Mouse (Mus musculus) regulatory T cell (primary cell): ENCODE data around the gene Zfp951.
"Not testable (repeated sequence)": the region's sequence is repeated elsewhere in the genome, so short reads cannot be mapped to it uniquely, and the experiment has no call there.

Experiments
- in situ Hi-C: fragments of 300-600 bp; cut with MboI, MseI; formaldehyde crosslinking; loops from one replicate; pipeline ENCODE4 v1.15.1; 2025; ENCODE audit warnings: high pct_unique_total_duplicates

The Zfp951 gene

GRCm38 (mm10) chr5:104859962-104860525 lies at the start of gene Zfp951:
Gene Zfp951 (minus strand): TSS chr5:104860070.
- in situ Hi-C loops: not testable (repeated sequence)

GRCm38 (mm10) chr5:104906556-104906955 lies 46.7 kb upstream of the Zfp951 start:
- in situ Hi-C loops: not testable (repeated sequence)

DNA sequence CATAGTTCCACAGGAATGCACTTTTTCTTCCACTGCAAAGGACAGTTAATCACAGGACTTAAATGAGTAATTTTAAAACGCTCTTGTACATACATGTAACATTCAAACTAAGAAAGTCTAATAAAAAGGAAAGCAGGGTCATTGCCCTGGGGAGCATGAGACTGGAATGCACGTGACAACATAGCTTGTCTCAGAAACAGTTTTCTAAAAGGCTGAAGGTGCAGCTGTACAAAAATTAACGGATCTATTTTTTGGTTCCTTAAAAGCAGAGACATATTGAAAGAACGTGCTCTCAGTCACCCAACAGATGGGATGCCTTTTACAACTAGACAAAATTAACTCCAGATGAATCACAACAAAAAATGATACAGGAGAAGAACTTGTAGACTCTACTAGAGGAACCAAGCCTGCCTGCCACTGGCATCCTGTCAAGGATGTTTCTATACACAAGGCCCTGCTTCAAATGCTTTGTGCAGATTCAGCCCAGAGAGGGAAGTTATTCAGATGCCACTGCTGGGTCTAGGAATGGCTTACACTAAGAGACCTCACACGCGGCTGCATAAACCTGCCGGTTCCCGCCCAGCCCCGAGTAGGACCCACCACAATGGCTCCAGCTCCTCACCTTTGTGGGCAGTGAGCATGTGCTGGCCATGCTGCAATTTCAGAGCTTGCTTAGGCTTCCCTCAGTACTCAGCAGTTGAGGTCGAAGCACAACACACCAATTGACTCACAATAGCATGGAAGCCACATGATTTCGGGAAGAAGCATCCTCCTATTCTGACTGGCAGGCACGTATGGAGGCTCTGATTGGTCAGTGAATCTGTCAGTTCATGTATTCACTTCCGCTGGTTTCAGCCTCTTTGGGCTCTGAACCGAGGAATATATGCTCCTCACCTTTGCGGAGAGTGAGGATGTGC lies 567 bp downstream of the Zfp951 start:
- in situ Hi-C loops: not testable (repeated sequence)

DNA sequence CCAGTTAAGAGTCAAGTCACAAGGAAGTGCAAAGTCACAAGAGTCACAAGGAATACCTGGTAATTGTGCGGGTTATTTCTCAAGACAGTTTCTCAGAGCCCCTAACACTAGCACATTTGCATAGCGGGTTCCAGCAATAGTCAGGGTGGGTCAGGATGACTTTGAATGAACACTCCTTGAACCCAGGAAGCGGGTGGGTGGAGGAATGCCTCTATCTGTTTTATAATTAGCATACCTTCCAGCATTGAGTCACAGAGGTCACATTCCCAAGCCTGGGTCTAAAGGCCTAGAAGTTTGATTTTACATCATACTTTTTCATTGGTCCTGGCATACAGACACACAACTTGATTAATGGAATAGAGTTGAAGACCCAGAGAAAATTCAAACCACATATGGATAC lies 5.3 kb downstream of the Zfp951 start:
- in situ Hi-C loops: not testable (repeated sequence)

DNA sequence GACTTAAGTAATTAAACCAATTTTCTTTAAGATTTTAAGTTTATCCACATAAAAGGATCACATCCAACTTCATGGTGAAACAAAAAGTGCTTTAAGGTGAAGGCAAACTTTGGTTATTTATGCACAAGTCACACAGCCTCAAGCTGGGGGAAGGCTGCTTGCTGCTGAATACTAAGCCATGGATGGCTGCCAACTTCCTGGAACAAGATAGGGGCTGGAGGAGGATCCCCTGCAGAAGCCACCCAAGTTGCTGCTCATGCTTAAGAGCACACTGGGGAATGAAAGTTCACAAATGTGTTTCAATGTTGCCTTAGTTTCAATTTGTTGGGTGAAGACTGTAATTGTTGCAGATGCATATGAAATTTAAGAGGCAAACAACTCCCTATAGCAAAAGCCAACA lies 26.5 kb downstream of the Zfp951 start:
- in situ Hi-C loops: no loop called here

DNA sequence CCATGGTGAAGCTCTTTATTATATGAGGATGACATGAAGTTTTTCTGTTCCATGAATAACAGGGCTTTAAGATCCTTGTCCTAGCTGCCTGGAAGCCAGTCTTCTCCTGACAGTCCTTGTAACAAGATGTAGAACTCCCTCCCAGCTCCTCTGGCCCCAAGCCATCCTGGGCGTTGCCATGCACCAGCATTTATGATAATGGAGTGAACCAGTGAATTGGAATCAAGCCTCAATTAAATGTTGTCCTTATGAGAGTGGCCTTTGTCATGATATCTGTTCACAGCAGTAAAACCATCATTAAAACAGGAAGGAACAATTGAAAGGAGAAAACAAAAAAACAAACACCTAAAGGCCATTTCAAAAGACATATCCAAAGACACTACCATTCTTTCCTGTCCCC lies 30.3 kb downstream of the Zfp951 start:
- in situ Hi-C loops: no loop called here

- in situ Hi-C loops: not testable (repeated sequence)
Observed at GRCm38 (mm10) chr5:104770138-104770537, 89.7 kb downstream of the Zfp951 start.
